Mouse (Mus musculus): ENCODE results near the gene Stk19. TPM values are rescaled to one million over a fixed set of nuclear protein-coding genes. Genes with fewer than 3 reads are reported as not detected.
"Not testable (repeated sequence)": the region's sequence is repeated elsewhere in the genome, so short reads cannot be mapped to it uniquely, and the experiment has no call there.

Stk19 gene
- polyA plus RNA-seq, 1 experiment from 2014 or later: 18.0 TPM

DNA sequence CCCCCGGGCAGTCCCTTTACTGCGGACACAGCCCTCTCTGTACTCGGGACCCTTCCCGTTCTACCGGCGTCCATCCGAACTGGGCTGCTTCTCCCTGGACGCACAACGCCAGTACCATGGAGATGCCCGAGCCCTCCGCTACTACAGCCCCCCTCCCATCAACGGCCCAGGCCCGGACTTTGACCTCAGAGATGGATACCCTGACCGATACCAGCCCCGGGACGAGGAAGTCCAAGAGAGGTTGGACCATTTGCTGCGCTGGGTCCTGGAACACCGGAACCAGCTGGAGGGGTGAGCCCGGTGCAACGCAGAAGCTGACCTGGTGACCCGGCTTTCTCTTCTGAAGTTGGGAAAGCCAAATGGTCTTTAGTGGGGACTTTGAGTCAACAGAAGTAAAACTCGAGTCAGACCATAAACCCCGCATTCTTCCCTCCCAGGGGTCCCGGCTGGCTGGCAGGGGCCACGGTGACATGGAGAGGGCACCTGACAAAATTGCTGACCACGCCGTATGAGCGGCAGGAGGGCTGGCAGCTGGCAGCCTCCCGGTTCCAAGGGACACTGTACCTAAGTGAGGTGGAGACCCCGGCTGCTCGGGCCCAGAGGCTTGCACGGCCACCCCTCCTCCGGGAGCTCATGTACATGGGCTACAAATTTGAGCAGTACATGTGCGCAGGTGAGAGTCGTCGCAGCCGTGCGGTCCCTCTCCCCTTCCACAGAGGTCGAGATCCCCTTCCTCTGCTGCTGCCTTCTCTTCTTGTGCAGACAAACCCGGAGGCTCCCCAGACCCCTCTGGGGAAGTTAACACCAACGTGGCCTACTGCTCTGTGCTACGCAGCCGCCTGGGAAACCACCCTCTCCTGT, 949 bp upstream of the Stk19 start:
- Histone ChIP-seq H3K27me3 (replicated peaks) (no peaks in the 10 kb centered on the region), H3K27ac (peak overlapping the region; percentile 87), H3K4me3 (peak overlapping the region; percentile 76), H3K9ac (peak overlapping the region; percentile 81), H3K4me1 (peaks cover 53% of the 10 kb centered on the region), H3K4me2 (peak overlapping the region; percentile 97), H3K36me3 (peaks cover 72% of the 10 kb centered on the region), H3K9me3 (replicated peaks) (no peaks in the 10 kb centered on the region)
- ATAC-seq: peak; percentile 4; the same call in 1 of the 2 replicates
- WGBS (ENCODE audit: insufficient replicate concordance): 34% methylated on average over 43 of the region's 43 CpGs

DNA sequence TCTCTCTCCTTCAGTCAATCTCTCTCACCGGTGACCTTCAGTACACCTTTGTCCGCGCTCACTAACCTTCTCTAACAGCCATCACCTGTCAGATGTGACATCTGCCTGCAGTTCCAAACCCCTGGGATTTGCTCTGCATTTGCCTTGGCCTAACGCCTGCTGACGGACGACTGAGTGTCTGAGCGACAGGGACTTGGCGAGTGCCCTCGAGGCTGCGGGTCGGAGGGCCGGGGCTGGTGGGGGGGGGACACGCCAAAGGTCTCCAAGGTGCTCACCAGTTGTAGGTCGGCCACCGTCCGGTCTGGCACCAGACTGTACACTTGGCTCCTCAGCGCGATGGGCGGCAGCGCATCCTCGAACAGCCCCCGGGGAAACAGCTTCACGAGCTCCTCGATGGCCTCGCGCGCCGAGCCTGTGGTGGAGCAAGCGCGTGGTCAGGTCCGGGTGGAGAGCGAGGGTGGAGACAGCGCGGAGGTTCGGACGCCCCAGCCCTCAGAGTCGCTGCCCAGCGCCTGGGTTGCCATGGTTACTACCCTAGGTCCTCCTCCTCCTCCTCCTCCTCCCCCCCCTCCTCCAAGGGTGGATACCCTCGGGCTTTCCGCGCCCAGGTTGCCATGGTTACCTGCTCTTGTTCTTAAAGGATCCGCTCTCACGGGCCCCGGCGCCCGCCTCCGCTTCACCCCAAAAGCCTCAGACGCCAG, 440 bp downstream of the Stk19 start:
- Histone ChIP-seq H3K9ac (peak overlapping the region; percentile 69), H3K4me2 (peak overlapping the region; percentile 97), H3K27me3 (replicated peaks) (no peaks in the 10 kb centered on the region), H3K4me1 (peaks cover 45% of the 10 kb centered on the region), H3K36me3 (peaks cover 72% of the 10 kb centered on the region), H3K27ac (peak overlapping the region; percentile 87), H3K9me3 (replicated peaks) (0 out of 2 replicates have a peak, but pooled peaks cover under 1% of the 10 kb centered on the region), H3K4me3 (peak overlapping the region; percentile 76)
- 9% methylated on average over 48 of the region's 48 CpGs for WGBS (ENCODE audit: insufficient replicate concordance)
- ATAC-seq: peak; percentile 79

DNA sequence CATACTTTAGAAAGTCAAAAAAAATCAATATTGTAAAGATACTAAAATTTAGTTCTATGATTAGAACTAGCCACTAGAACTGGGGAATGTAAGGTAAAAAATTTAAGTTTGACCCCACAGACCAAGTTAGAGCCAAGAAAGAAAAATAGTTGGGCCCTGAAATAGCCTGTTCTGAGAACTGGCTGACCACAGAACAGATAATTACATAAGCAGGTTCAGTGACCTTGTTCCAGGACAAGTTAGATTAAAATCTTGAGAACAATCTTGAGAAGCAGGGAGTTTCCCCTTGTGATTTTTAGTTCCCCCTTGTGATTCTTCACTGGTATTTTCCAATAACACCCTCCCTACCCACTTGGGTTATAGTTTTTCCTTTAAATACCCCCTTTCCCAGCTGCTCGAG, 6.0 kb downstream of the Stk19 start:
- ATAC-seq; H3K27me3 ChIP-seq (replicated peaks); H3K9ac ChIP-seq; H3K4me3 ChIP-seq; H3K9me3 ChIP-seq (replicated peaks); H3K27ac ChIP-seq; H3K4me2 ChIP-seq; H3K4me1 ChIP-seq: not testable (repeated sequence)
- WGBS (ENCODE audit: insufficient replicate concordance): 79% methylated on average over 1 of the region's 1 CpGs
- H3K36me3 ChIP-seq: peaks cover 92% of the 10 kb centered on the region

DNA sequence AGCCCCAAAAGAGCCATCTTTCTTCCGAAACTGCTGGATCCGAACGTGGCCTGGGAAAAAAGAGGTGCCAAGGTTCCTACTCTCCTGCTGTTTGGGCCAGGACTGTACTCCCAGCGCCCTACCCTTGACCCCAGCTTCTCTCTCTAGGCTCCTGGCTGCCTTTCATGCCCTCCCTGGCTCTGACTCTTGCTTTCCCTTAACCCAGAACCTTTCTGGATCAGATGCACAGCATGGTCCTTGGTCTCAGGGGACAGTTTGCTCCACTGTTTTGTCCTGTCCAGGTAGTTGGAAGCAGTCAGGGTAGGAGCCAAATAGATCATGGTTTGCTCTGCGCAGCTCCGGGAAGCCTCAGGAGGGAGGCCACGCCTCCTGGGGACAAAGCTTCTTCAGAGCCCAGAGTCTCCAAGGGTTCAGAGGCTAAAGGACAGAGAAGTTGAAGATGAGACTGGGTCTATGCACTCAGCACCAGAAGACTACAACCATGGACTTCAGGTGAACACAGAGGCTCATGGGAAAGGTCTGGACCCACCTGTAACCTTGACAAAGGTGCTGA, 21.9 kb downstream of the Stk19 start:
- H3K4me1 ChIP-seq: no peaks in the 10 kb centered on the region
- H3K27me3 ChIP-seq (replicated peaks): peaks cover 4% of the 10 kb centered on the region; the same call in 1 of the 2 replicates
- H3K9ac ChIP-seq: no peak overlapping the region
- ATAC-seq: no peak
- H3K4me3 ChIP-seq: no peak overlapping the region
- no peak overlapping the region for H3K4me2 ChIP-seq
- no peaks in the 10 kb centered on the region for H3K9me3 ChIP-seq (replicated peaks)
- H3K36me3 ChIP-seq: no peaks in the 10 kb centered on the region
- 59% methylated on average over 7 of the region's 7 CpGs for WGBS (ENCODE audit: insufficient replicate concordance)
- no peak overlapping the region for H3K27ac ChIP-seq

DNA sequence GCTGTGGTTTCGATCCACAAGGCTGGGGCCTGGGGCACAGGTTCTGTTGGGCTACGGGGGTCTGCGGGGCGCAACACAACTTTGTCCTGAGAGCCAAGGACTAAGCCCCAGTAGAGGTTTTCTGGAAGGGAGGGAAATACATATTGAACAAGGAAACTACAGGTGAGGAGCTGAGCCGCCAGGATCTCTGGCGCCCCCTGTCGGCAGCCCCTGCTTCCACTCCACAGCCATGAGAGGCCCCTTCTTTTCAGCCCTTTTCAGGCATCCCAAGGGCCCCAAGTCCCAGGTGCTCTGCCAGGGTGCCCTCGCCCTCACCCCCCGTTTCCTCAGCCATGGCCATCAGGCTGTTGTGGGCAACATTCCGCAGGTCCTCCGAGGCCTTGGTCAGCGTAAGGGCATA, 23.0 kb downstream of the Stk19 start:
- not testable (repeated sequence) for H3K36me3 ChIP-seq; H3K9ac ChIP-seq; ATAC-seq; H3K27ac ChIP-seq; H3K4me1 ChIP-seq; H3K4me3 ChIP-seq; H3K9me3 ChIP-seq (replicated peaks); H3K4me2 ChIP-seq; H3K27me3 ChIP-seq (replicated peaks)
- 44% methylated on average over 12 of the region's 12 CpGs for WGBS (ENCODE audit: insufficient replicate concordance)

DNA sequence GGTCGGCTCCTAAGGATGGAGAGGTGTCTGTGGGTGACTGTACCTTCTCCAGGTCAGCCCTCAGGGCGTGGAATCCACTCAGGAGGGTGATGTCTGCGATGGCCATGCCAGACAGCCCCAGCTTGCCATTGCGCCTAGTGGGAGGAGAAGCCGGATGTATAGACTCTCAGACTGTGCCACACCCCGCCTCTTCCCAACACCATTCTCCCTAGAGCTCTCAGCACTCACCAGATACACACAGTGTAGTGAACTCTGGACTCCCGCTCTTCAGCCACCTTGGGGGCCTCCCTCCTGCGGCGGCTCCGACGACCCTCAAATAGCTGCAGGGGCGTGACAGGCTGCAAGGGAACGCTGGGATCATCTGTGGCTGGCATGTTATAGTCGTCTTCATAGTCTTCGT, 25.5 kb downstream of the Stk19 start:
- Histone ChIP-seq H3K4me1 (no peaks in the 10 kb centered on the region), H3K27ac (no peak overlapping the region), H3K9me3 (replicated peaks) (no peaks in the 10 kb centered on the region), H3K27me3 (replicated peaks) (no peaks in the 10 kb centered on the region), H3K9ac (no peak overlapping the region), H3K4me3 (no peak overlapping the region), H3K36me3 (no peaks in the 10 kb centered on the region), H3K4me2 (no peak overlapping the region)
- WGBS (ENCODE audit: insufficient replicate concordance): 63% methylated on average over 15 of the region's 15 CpGs
- ATAC-seq: no peak

DNA sequence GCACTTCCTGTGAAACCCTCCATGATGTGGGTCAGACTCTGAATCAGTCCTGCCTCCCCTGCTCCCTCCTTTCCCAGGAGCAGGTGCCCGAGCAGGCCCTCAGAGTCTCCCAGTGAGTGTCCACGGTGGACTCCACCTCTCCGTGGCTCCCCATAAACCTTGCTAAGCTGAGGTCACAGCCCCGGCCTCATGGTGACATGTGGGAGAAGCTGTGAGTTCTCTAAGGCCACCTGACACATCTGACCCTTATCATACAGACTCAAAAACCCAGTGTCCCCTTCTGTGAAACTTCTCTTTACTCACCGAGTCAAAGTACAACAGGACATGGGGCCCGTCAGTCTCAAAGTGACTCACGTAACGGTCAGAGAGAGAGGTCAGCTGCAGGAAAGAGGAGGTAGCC, 25.9 kb downstream of the Stk19 start:
- not testable (repeated sequence) for ATAC-seq; H3K4me1 ChIP-seq; H3K4me2 ChIP-seq; H3K9ac ChIP-seq; H3K27ac ChIP-seq; H3K4me3 ChIP-seq; H3K9me3 ChIP-seq (replicated peaks); H3K36me3 ChIP-seq; H3K27me3 ChIP-seq (replicated peaks)
- WGBS (ENCODE audit: insufficient replicate concordance): 53% methylated on average over 8 of the region's 8 CpGs

DNA sequence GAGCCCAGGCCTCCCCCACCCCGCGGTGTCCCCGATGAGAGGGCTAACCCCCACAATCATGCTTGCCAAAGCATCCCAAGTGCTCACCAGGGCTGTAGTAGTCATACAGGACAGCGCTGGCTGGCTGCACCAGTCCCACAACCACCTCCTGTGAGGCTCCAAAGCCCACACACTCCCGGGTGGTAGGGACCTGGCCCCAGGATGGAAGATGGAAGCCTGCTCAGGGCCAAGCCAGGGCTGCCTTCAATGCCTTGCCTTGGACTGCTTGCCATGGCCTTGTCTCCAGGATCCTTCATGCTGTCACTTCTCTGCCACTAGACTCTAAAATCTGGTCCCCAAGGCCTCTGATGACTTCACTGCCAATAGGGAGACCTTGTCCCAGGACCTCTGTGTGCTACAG, 26.3 kb downstream of the Stk19 start:
- not testable (repeated sequence) for H3K4me3 ChIP-seq; H3K27ac ChIP-seq; H3K4me1 ChIP-seq; H3K9me3 ChIP-seq (replicated peaks); ATAC-seq; H3K27me3 ChIP-seq (replicated peaks); H3K4me2 ChIP-seq; H3K9ac ChIP-seq; H3K36me3 ChIP-seq
- WGBS (ENCODE audit: insufficient replicate concordance): 72% methylated on average over 5 of the region's 5 CpGs

DNA sequence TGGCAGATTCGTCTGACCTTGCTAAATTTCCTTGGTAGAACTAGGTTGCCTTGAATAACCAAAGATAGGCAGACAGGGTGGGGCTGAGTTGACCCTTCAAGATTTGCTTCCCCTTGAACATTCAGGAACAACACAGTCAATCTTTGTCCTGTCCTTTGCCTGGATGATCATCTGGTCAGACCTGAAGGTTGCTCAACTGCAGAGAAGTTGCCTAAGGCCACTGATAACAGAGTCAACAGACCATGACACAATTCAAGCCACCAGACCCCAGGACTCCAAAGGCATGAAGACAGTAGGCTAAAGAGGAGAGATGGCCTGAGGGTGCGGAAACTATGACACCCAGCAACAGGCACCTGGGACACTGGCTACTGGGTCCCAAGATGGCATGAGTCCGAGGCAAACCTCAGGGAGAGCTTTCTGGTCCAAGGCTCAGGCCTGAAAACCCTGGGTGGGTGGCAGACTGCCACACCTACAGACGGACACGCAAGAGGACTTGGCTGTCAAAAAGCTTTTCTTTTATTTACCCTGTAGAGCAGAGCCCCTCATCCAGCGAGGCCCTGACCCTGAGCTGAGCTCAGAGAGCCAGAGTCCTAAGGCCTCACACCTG, 28.0 kb downstream of the Stk19 start:
- Histone ChIP-seq H3K36me3 (no peaks in the 10 kb centered on the region), H3K27ac (peak overlapping the region; percentile 56; the same call in 1 of the 2 replicates), H3K4me2 (no peak overlapping the region), H3K4me1 (no peaks in the 10 kb centered on the region), H3K9ac (no peak overlapping the region), H3K27me3 (replicated peaks) (no peaks in the 10 kb centered on the region), H3K9me3 (replicated peaks) (peaks cover 7% of the 10 kb centered on the region; the same call in 1 of the 2 replicates), H3K4me3 (no peak overlapping the region)
- ATAC-seq: peak; percentile 35; the same call in 1 of the 2 replicates
- 61% methylated on average over 6 of the region's 6 CpGs for WGBS (ENCODE audit: insufficient replicate concordance)

DNA sequence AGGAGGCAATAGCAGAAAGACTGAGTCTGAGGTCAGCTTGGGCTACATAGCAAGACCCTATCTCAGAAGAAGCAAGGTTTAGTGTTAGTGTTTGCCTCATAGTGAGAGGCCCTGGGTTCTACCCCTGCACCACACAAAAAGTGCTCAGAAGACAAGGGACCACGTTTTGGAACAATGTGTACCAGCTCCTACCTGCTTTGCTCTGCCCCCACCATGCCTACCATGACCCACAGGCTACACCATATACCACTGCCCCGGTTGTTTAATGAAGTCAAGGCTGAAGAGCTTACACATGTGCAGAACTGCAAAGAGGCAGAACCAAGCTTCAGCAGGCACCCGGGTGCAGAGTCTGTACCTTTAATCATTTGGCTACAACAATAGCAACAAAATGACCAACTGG, 29.6 kb downstream of the Stk19 start:
- Histone ChIP-seq H3K27me3 (replicated peaks) (no peaks in the 10 kb centered on the region), H3K36me3 (no peaks in the 10 kb centered on the region), H3K9me3 (replicated peaks) (peaks cover 7% of the 10 kb centered on the region; the same call in 1 of the 2 replicates), H3K4me1 (no peaks in the 10 kb centered on the region), H3K4me3 (no peak overlapping the region), H3K27ac (no peak overlapping the region), H3K9ac (no peak overlapping the region), H3K4me2 (no peak overlapping the region)
- WGBS (ENCODE audit: insufficient replicate concordance): 53% methylated on average over 3 of the region's 3 CpGs
- ATAC-seq: no peak

DNA sequence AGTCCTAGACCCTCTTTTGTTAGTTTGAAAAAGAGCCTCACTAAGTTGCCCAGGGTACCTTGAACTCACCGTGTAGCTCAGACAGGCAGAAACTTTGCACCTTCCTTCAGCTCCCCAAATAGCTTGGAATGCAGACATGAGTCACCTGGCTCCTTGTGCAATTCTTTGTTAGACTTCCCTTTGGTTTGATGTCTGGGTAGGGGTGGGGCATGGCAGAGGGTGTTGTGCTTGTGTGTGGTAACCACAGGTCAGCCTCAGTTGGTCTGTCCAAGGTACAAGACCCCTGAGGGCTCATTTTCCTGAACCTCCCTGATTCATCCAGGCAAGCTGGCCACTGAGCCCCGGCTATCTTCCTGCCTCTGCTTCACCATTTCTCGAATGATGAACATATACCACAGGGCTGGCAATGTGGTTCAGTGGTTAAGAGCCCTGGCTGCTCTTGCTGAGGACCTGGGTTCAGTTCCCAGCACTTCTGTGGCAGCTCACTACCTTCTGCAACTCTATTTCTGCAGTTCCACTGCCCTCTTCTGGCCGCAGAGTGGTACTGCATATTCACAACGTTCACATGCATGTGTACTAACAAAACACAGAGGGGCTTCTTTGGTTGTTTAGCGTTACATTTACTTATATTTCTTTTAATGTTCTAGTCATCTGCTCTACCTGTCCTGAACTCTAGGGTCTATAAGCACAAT, 31.7 kb downstream of the Stk19 start:
- no peak overlapping the region for H3K4me3 ChIP-seq
- ATAC-seq: no peak
- no peaks in the 10 kb centered on the region for H3K27me3 ChIP-seq (replicated peaks)
- no peak overlapping the region for H3K27ac ChIP-seq
- H3K4me2 ChIP-seq: no peak overlapping the region
- no peaks in the 10 kb centered on the region for H3K4me1 ChIP-seq
- WGBS (ENCODE audit: insufficient replicate concordance): 56% methylated on average over 6 of the region's 6 CpGs
- H3K9me3 ChIP-seq (replicated peaks): peaks cover 7% of the 10 kb centered on the region; the same call in 1 of the 2 replicates
- H3K9ac ChIP-seq: no peak overlapping the region
- H3K36me3 ChIP-seq: no peaks in the 10 kb centered on the region
